Mouse (Mus musculus): ENCODE data around the gene Dnase2b. TPM values are rescaled to one million over a fixed set of nuclear protein-coding genes. Genes with fewer than 3 reads are reported as not detected.

Dnase2b gene
- polyA plus RNA-seq, 2 experiments from 2014 or later, result not detected

GRCm38 (mm10) chr3:146611821-146612220, 3.6 kb downstream of the Dnase2b start:
- no peak for ATAC-seq

- no peak for ATAC-seq
Observed at GRCm38 (mm10) chr3:146611261-146611660, 4.1 kb downstream of the Dnase2b start.

GRCm38 (mm10) chr3:146610322-146610721, 5.1 kb downstream of the Dnase2b start:
- ATAC-seq, result no peak

GRCm38 (mm10) chr3:146607368-146607767, 8.0 kb downstream of the Dnase2b start:
- ATAC-seq, result no peak

- no peak for ATAC-seq
Observed at GRCm38 (mm10) chr3:146604647-146605046, 10.7 kb downstream of the Dnase2b start.

GRCm38 (mm10) chr3:146602531-146602930, 12.9 kb downstream of the Dnase2b start:
- no peak for ATAC-seq

- ATAC-seq, result no peak
Observed at GRCm38 (mm10) chr3:146601205-146601604, 14.2 kb downstream of the Dnase2b start.

GRCm38 (mm10) chr3:146599198-146599900, 16.0 kb downstream of the Dnase2b start:
- no peak for ATAC-seq

GRCm38 (mm10) chr3:146598411-146598810, 17.0 kb downstream of the Dnase2b start:
- ATAC-seq, result no peak

- ATAC-seq, result no peak
Observed at GRCm38 (mm10) chr3:146596864-146597263, 18.5 kb downstream of the Dnase2b start.

GRCm38 (mm10) chr3:146596387-146596786, 19.0 kb downstream of the Dnase2b start:
- no peak for ATAC-seq

GRCm38 (mm10) chr3:146595440-146595839, 20.0 kb downstream of the Dnase2b start:
- no peak for ATAC-seq

GRCm38 (mm10) chr3:146591601-146592000, 23.8 kb downstream of the Dnase2b start:
- no peak for ATAC-seq

GRCm38 (mm10) chr3:146591159-146591558, 24.2 kb downstream of the Dnase2b start:
- no peak for ATAC-seq

- ATAC-seq, result no peak
Observed at GRCm38 (mm10) chr3:146589523-146589922, 25.9 kb downstream of the Dnase2b start.

- no peak for ATAC-seq
Observed at GRCm38 (mm10) chr3:146586616-146587015, 28.8 kb downstream of the Dnase2b start.

- peak; percentile 57 for ATAC-seq
Observed at GRCm38 (mm10) chr3:146583908-146584307, 31.5 kb downstream of the Dnase2b start.

- no peak for ATAC-seq
Observed at GRCm38 (mm10) chr3:146583478-146583877, 31.9 kb downstream of the Dnase2b start.

GRCm38 (mm10) chr3:146580039-146580729, 35.2 kb downstream of the Dnase2b start:
- ATAC-seq, result no peak

GRCm38 (mm10) chr3:146577591-146577990, 37.8 kb downstream of the Dnase2b start:
- no peak for ATAC-seq

GRCm38 (mm10) chr3:146571341-146571740, 44.1 kb downstream of the Dnase2b start:
- no peak for ATAC-seq

- ATAC-seq, result no peak
Observed at GRCm38 (mm10) chr3:146570939-146571338, 44.5 kb downstream of the Dnase2b start.

- no peak for ATAC-seq
Observed at GRCm38 (mm10) chr3:146570148-146570782, 45.1 kb downstream of the Dnase2b start, which contains the start of gene Uox. Uox (plus strand) TSS chr3:146570426.

- ATAC-seq, result no peak
Observed at GRCm38 (mm10) chr3:146569594-146569993, 45.8 kb downstream of the Dnase2b start.

Measured in CD4-positive, CD25-positive, alpha-beta regulatory T cell, adult 4 months (primary cell).